Mouse (Mus musculus) forebrain, embryonic 15.5 days (tissue): ENCODE results near the gene Mrtfa. TPM values are rescaled to one million over a fixed set of nuclear protein-coding genes. Genes with fewer than 3 reads are reported as not detected.

Source experiments
- ATAC-seq: fragments of 200-750 bp; cut with Nextera tagmentation; replicated peaks from 2 replicates; pipeline ENCODE4 v1.8.0; 2017; ENCODE audit warnings: mild to moderate bottlenecking, moderate TSS enrichment, moderate library complexity
- H3K27ac ChIP-seq: fragments of 300-500 bp; sonication (generic); replicated peaks from 2 replicates; pipeline ENCODE4 v1.5.1; 2015; ENCODE audit warnings: mild to moderate bottlenecking, inconsistent platforms
- H3K27me3 ChIP-seq: fragments of 300-500 bp; sonication (generic); 2 replicates; pipeline ENCODE4 v1.6.1; 2015; ENCODE audit warnings: inconsistent platforms
- H3K36me3 ChIP-seq: fragments of 300-500 bp; sonication (generic); 2 replicates; pipeline ENCODE4 v1.6.1; 2015; ENCODE audit warnings: mild to moderate bottlenecking, inconsistent platforms
- H3K4me1 ChIP-seq: fragments of 300-500 bp; sonication (generic); 2 replicates; pipeline ENCODE4 v1.6.1; 2015; ENCODE audit warnings: inconsistent platforms
- H3K4me2 ChIP-seq: fragments of 300-500 bp; sonication (generic); replicated peaks from 2 replicates; pipeline ENCODE4 v1.6.1; 2015; ENCODE audit warnings: mild to moderate bottlenecking, inconsistent platforms
- H3K4me3 ChIP-seq: fragments of 300-500 bp; sonication (generic); 2 replicates; pipeline ENCODE4 v1.5.1; 2015; ENCODE audit warnings: mild to moderate bottlenecking, inconsistent platforms
- H3K9ac ChIP-seq: fragments of 300-500 bp; sonication (generic); replicated peaks from 2 replicates; pipeline ENCODE4 v1.6.1; 2015; ENCODE audit warnings: mild to moderate bottlenecking, inconsistent platforms
- H3K9me3 ChIP-seq: fragments of 300-500 bp; sonication (generic); 2 replicates; pipeline ENCODE4 v1.6.1; 2016; ENCODE audit warnings: inconsistent platforms
- WGBS: fragments of 180-500 bp; shearing (Covaris S2); methylation state at CpG from one replicate; pipeline ENCODE4 v1.1.7; 2015; ENCODE audit warnings: mixed read lengths; 5-methylcytosine and 5-hydroxymethylcytosine counted together
- polyA plus RNA-seq: library from polyadenylated mRNA; unstranded; fragments of >200 nt; fragmentation: Nextera tagmentation; extraction: Ambion mirVana; gene quantifications from 2 replicates; pipeline ENCODE4 v1.2.1, GENCODE M21; 2015

Gene Mrtfa
- polyA plus RNA-seq, 1 experiment from 2014 or later, result 24.1 TPM

DNA sequence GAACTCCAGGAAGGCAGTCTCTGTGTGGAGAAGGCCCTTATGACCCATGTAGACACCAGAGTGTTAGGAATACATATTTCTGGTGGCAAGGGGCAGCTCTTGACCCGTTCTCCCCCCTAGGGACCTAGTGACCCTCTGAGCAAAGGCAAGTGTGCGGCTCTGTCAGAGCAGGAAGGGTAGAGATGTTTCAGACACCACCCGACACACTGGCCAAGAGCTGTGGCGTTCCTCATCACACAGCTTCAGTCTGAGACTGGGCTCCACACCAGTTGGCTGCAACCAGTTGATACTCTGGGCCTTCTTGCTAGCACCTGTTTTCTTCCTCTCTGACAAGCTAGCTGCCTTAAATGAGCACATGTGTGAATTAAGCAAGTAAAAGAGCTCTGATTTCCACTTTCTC is 158.9 kb downstream of the Mrtfa start:
- no peak overlapping the region for H3K27ac ChIP-seq
- H3K4me3 ChIP-seq, result no peak overlapping the region
- no peak for ATAC-seq
- H3K9me3 ChIP-seq, result no peaks in the 10 kb centered on the region
- no peak overlapping the region for H3K4me2 ChIP-seq
- H3K36me3 ChIP-seq, result no peaks in the 10 kb centered on the region
- WGBS, result 92% methylated on average over 4 of the region's 4 CpGs
- H3K9ac ChIP-seq, result no peak overlapping the region
- peaks cover 10% of the 10 kb centered on the region; the same call in 1 of the 2 replicates for H3K4me1 ChIP-seq
- no peaks in the 10 kb centered on the region for H3K27me3 ChIP-seq

GRCm38 (mm10) chr15:81030891-81031425 is 159.6 kb downstream of the Mrtfa start:
- H3K4me2 ChIP-seq, result no peak overlapping the region
- 62% methylated on average over 10 of the region's 10 CpGs for WGBS
- no peak overlapping the region for H3K27ac ChIP-seq
- no peak for ATAC-seq
- H3K4me3 ChIP-seq, result no peak overlapping the region
- peaks cover 10% of the 10 kb centered on the region; the same call in 1 of the 2 replicates for H3K4me1 ChIP-seq
- no peaks in the 10 kb centered on the region for H3K27me3 ChIP-seq
- H3K9ac ChIP-seq, result no peak overlapping the region
- no peaks in the 10 kb centered on the region for H3K9me3 ChIP-seq
- H3K36me3 ChIP-seq, result no peaks in the 10 kb centered on the region

GRCm38 (mm10) chr15:81027378-81028173 is 163.0 kb downstream of the Mrtfa start:
- WGBS, result 41% methylated on average over 8 of the region's 8 CpGs
- no peaks in the 10 kb centered on the region for H3K4me1 ChIP-seq
- no peaks in the 10 kb centered on the region for H3K27me3 ChIP-seq
- peak; percentile 73 for ATAC-seq
- H3K9me3 ChIP-seq, result no peaks in the 10 kb centered on the region
- H3K27ac ChIP-seq, result no peak overlapping the region
- no peak overlapping the region for H3K4me3 ChIP-seq
- H3K4me2 ChIP-seq, result no peak overlapping the region
- no peaks in the 10 kb centered on the region for H3K36me3 ChIP-seq
- H3K9ac ChIP-seq, result no peak overlapping the region

DNA sequence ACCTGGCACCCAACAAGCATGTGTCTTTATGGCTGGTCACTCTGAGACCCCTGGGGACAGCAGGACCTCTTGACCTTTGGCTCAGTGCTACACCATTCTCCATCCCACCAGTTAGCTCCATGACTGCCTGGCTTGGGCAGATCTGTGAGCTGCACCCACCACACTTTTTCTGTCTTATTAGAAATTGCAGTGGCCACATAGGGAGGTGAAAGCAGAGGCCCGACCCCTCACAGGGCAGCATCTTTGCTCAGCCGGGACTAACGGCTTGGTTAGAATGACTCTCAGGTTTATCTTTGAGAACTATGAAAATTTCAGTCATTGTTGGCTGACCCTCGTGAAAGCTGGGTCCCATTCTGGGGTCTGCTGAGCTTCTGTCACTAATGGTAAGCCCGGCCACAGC is 163.7 kb downstream of the Mrtfa start:
- 86% methylated on average over 5 of the region's 5 CpGs for WGBS
- Histone ChIP-seq H3K9ac (no peak overlapping the region), H3K4me1 (no peaks in the 10 kb centered on the region), H3K27ac (no peak overlapping the region), H3K27me3 (no peaks in the 10 kb centered on the region), H3K4me3 (no peak overlapping the region), H3K4me2 (no peak overlapping the region), H3K9me3 (no peaks in the 10 kb centered on the region), H3K36me3 (no peaks in the 10 kb centered on the region)
- ATAC-seq, result no peak

- 86% methylated on average over 9 of the region's 9 CpGs for WGBS
- Histone ChIP-seq H3K9ac (no peak overlapping the region), H3K36me3 (peaks cover 7% of the 10 kb centered on the region; the same call in 1 of the 2 replicates), H3K4me1 (no peaks in the 10 kb centered on the region), H3K27ac (no peak overlapping the region), H3K9me3 (no peaks in the 10 kb centered on the region), H3K4me2 (no peak overlapping the region), H3K27me3 (no peaks in the 10 kb centered on the region), H3K4me3 (no peak overlapping the region)
- ATAC-seq, result no peak
Measured at GRCm38 (mm10) chr15:81023842-81024241, 166.7 kb downstream of the Mrtfa start.

DNA sequence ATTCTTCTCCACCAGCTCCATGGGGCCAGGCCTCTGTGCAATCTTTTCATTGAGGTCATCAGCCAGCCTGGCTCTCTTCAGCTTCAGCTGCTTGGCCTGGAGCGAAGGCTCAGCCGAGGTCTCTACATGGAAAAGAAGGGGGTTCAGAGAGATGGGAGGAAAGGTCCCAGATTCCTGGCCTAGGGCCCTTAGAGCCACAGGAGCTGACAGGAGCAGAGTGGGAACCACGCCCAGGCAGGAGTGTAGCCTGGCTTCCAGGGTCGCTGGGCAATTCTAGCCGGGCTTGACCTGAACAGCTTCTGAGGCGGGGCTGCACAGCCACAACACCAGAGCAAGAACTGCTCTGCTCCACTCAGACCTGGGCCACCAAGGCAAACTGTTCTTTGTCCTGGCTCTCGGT is 168.1 kb downstream of the Mrtfa start:
- peaks cover 15% of the 10 kb centered on the region; the same call in 1 of the 2 replicates for H3K36me3 ChIP-seq
- H3K9me3 ChIP-seq, result no peaks in the 10 kb centered on the region
- ATAC-seq, result no peak

DNA sequence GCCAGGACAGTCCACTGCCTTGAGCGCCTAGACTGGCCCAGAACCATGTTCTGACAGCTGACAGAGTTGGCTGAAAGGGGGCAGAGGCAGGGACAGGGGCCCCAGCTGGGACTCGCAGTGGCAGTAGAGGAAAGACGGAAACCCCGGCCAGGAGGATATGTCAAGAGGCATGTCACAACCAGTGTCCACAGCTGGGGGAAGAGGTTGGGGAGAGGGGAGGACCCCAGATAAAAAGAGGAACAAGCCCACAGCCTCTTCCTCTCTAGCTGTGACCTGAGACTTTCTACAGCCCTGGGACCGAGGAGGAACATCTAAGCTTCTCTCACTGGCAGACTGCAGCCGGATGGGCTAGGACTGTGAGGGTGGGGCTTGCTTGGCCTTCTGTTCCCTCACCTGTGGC is 169.2 kb downstream of the Mrtfa start:
- 87% methylated on average over 6 of the region's 6 CpGs for WGBS
- no peaks in the 10 kb centered on the region for H3K27me3 ChIP-seq
- H3K4me3 ChIP-seq, result no peak overlapping the region
- H3K9ac ChIP-seq, result no peak overlapping the region
- H3K27ac ChIP-seq, result no peak overlapping the region
- no peak for ATAC-seq
- no peaks in the 10 kb centered on the region for H3K4me1 ChIP-seq
- H3K9me3 ChIP-seq, result no peaks in the 10 kb centered on the region
- H3K4me2 ChIP-seq, result no peak overlapping the region
- peaks cover 22% of the 10 kb centered on the region; the same call in 1 of the 2 replicates for H3K36me3 ChIP-seq

More for the DNA sequence above, 168.1 kb downstream of the Mrtfa start:
- WGBS, result 93% methylated on average over 7 of the region's 7 CpGs
- Histone ChIP-seq H3K27me3 (no peaks in the 10 kb centered on the region), H3K4me3 (no peak overlapping the region), H3K4me2 (no peak overlapping the region), H3K4me1 (no peaks in the 10 kb centered on the region), H3K9ac (no peak overlapping the region), H3K27ac (no peak overlapping the region)

DNA sequence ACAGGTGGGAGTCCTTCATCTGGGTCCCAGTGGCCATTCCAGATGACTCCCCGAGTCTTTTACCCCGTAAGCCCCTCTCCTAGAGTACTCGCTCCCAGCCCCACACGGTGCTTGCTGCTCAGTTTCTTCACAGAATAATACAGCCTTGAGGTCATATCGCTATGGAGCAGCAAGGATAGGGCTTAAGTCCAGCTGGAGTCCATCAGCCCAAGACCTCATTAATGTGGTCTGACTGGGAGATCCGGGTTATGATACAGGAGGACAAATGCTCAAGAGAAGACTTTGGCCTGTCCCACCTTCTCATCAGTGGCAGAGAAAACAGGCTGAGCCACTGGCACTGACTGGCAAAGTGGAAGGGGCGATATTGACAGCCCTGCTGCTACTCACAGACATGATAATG is 173.2 kb downstream of the Mrtfa start:
- H3K4me3 ChIP-seq, result no peak overlapping the region
- ATAC-seq, result no peak
- no peak overlapping the region for H3K9ac ChIP-seq
- no peaks in the 10 kb centered on the region for H3K9me3 ChIP-seq
- no peak overlapping the region for H3K27ac ChIP-seq
- H3K4me2 ChIP-seq, result no peak overlapping the region
- no peaks in the 10 kb centered on the region for H3K4me1 ChIP-seq
- H3K27me3 ChIP-seq, result no peaks in the 10 kb centered on the region
- WGBS, result 91% methylated on average over 7 of the region's 7 CpGs
- H3K36me3 ChIP-seq, result peaks cover 53% of the 10 kb centered on the region

DNA sequence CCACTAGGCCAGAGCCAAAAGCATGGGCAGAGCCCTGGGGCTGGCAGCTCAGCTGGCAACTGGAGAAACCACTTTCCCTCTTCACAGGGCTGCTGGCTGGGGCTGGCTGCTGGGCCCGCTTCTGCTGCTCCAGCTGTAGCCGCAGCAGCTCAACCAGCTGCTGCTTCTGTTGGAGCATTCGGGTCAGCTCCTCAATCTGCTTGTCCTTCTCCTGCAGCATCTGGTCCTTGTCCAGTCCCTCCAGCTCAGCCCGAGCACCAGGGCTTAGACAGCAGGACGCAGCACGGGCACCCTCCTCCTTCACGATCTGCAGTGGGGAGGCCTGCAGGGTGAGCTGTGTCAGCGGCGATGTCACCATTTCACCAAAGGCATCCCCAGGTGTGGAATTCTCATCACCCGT is 174.1 kb downstream of the Mrtfa start:
- no peak overlapping the region for H3K27ac ChIP-seq
- H3K9ac ChIP-seq, result no peak overlapping the region
- no peak overlapping the region for H3K4me2 ChIP-seq
- no peaks in the 10 kb centered on the region for H3K27me3 ChIP-seq
- H3K9me3 ChIP-seq, result no peaks in the 10 kb centered on the region
- ATAC-seq, result no peak
- H3K4me3 ChIP-seq, result no peak overlapping the region
- H3K36me3 ChIP-seq, result peaks cover 56% of the 10 kb centered on the region
- no peaks in the 10 kb centered on the region for H3K4me1 ChIP-seq
- WGBS, result 92% methylated on average over 10 of the region's 10 CpGs

DNA sequence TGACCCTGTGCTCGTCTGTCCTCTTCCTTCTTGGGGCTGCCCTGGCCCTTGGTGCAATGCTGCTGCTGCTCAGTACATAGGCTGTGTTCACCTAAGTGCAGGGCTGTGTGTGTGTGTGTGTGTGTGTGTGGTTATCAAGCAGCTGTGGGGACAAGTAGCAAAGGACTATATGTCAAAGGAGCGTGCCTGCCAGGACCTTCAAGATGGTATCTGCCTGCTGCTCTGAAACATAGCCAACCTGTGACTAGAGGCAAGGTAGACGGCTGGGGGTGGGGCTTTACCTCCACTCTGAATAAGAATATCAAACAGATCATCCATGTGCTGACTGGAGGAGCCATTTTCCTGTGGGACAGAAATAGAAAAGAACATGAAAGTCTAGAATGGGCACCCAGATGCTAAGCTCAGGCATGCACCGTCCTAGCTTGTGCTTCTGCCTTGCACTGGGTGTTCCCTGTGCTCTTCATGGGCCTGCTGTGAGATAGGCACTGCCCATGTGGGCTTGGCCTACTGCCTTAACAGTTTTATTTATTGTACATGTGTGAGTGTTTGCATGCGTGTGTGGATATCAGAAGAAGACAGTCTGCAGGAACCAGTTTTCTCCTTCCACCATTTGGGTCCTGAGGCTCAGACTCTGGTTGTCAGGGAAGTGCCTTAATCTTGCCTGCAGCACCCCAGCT is 175.4 kb downstream of the Mrtfa start:
- Histone ChIP-seq H3K27ac (no peak overlapping the region), H3K9ac (no peak overlapping the region), H3K4me3 (no peak overlapping the region), H3K36me3 (peaks cover 69% of the 10 kb centered on the region), H3K27me3 (no peaks in the 10 kb centered on the region), H3K4me1 (no peaks in the 10 kb centered on the region), H3K9me3 (no peaks in the 10 kb centered on the region), H3K4me2 (no peak overlapping the region)
- 92% methylated on average over 5 of the region's 5 CpGs for WGBS
- ATAC-seq, result no peak

- WGBS, result 92% methylated on average over 7 of the region's 7 CpGs
- Histone ChIP-seq H3K27me3 (no peaks in the 10 kb centered on the region), H3K4me3 (no peak overlapping the region), H3K4me1 (no peaks in the 10 kb centered on the region), H3K9me3 (no peaks in the 10 kb centered on the region), H3K27ac (no peak overlapping the region), H3K36me3 (peaks cover 69% of the 10 kb centered on the region), H3K9ac (no peak overlapping the region), H3K4me2 (no peak overlapping the region)
- ATAC-seq, result no peak
Measured at GRCm38 (mm10) chr15:81013186-81013585, 177.4 kb downstream of the Mrtfa start.

DNA sequence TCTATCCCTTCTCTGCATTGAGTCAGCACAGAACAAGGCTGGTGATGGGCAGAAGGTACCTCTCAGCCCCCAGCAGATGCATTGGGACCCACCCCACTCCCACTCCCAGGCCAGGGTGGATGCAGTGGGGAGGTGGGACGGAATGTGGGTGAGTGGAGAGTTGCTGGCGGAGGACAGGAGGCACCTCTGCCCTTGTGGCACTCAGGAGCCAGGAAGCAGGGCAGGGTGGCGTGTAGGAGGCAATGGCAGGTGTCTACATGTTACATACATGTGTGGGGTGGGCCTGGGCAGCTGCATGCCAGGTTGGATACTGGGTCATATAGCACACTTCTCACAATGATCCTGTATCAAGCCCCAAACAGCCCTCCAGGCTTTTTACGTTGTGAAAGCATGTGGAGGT is 178.2 kb downstream of the Mrtfa start:
- ATAC-seq, result no peak
- no peaks in the 10 kb centered on the region for H3K9me3 ChIP-seq
- H3K4me3 ChIP-seq, result no peak overlapping the region
- H3K36me3 ChIP-seq, result peaks cover 61% of the 10 kb centered on the region
- no peaks in the 10 kb centered on the region for H3K27me3 ChIP-seq
- 84% methylated on average over 4 of the region's 4 CpGs for WGBS
- H3K4me2 ChIP-seq, result no peak overlapping the region
- no peak overlapping the region for H3K27ac ChIP-seq
- no peak overlapping the region for H3K9ac ChIP-seq
- H3K4me1 ChIP-seq, result no peaks in the 10 kb centered on the region
